Mouse (Mus musculus) C3H10T1/2 (cell line): ENCODE data around the gene Fabp1. TPM values are rescaled to one million over a fixed set of nuclear protein-coding genes. Genes with fewer than 3 reads are reported as not detected.

ENCODE experiments used
- polyA plus RNA-seq, 2 experiments: library from polyadenylated mRNA; unstranded; fragments of >200 nt; fragmentation: generic; extraction: Trizol; gene quantifications; one replicate each; pipeline ENCODE4 v1.2.1; 2012; ENCODE audit warnings: missing spikeins in 2 of 2

Gene Fabp1
- polyA plus RNA-seq, result not detected

DNA sequence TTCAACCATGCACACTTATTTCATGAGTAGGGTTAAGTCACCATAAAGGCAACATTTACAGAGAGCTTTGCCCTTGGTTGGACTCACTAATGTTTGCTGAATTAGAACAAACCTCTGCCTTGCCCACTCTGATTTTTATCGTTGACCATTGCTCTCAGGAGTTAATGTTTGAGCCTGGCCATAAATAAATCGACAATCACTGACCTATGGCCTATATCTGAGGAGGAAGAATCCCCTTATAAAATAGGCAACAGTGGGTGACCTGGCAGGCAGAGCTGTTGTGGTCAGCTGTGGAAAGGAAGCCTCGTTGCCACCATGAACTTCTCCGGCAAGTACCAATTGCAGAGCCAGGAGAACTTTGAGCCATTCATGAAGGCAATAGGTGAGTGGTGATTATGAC lies at the start of gene Fabp1:
Gene Fabp1, plus strand, starts transcription at position 216 of the 400 bp plus-strand sequence.

Other genes starting within 250 kb of the Fabp1 start
- gene Foxi3, start 243.3 kb upstream of the Fabp1 start, polyA plus RNA-seq, result not detected
- gene Thnsl2, start 55.4 kb upstream of the Fabp1 start, polyA plus RNA-seq, result under 1 TPM; 0.06 to 0.70 TPM
- 1 to 10 TPM; 1.6 to 9.1 TPM for gene Krcc1, start 71.8 kb downstream of the Fabp1 start, polyA plus RNA-seq
- gene Smyd1, start 122.4 kb downstream of the Fabp1 start, polyA plus RNA-seq, result under 1 TPM in 1 of 2 experiments, not detected in 1; 0.08 TPM
- not detected for gene Cd8b1, start 123.0 kb downstream of the Fabp1 start, polyA plus RNA-seq
- gene Cd8a, start 173.6 kb downstream of the Fabp1 start, polyA plus RNA-seq, result not detected
- 1 to 10 TPM in 1 of 2 experiments, under 1 TPM in 1; 0.23 to 9.2 TPM for gene Rmnd5a, start 240.8 kb downstream of the Fabp1 start, polyA plus RNA-seq